Mouse (Mus musculus) lung, postnatal 4 days (tissue): ENCODE results near the gene Abhd10.
A peak's percentile ranks its signal among the peaks of the same experiment; 100 is the strongest.

Experiments
- DNase-seq, 2 experiments: peaks; one replicate each; pipeline ENCODE4 v3.0.0; 2021

The Abhd10 gene

GRCm38 (mm10) chr16:45742615-45743476, at the start of gene Abhd10:
Abhd10 (minus strand) TSS chr16:45742955.
- peak; percentile 95 to 96 for DNase-seq

DNA sequence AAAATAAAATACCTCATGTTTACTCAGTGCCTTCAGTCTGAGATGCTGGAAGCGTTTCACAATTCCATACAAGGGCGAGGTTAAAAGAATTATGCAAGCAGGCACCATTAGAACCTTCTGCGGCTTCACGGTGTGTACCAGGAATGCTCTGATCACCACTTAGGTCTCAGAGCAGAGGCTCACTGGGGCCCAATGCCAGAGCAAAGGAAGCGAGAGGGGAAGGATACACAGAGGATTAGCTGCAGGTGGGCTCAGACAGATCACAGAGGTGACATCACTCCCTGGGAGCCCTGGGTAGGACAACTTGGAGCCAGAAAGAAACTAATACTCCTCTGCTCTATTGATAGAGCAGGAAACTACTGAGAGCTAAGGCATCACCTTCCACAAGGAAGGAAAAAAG, 48.5 kb upstream of the Abhd10 start:
- peak; percentile 13 to 31 for DNase-seq

DNA sequence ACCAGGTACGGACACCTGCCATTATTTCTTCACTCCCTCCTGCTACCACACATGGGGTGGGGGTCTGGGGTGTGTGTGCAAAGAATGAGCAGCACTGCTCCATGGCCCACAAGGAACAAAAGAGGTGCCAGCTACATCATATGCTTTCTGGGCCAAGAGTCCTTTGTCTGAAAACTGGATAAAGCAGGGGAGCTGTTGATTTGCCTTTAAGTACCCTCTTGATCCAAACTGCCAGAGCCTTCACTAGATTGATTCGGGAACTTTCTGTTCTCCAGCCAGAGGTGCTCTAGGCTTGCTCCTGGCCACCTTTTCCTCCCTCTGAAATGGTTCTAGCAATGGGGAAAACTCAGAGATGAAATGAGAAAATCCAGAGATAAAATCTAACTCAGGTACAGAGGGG, 46.6 kb upstream of the Abhd10 start:
- no peak for DNase-seq

GRCm38 (mm10) chr16:45787650-45788049, 44.9 kb upstream of the Abhd10 start:
- DNase-seq = no peak

- peak in 1 of 2 experiments; percentile 17 for DNase-seq
These were observed 43.9 kb upstream of the Abhd10 start for GRCm38 (mm10) chr16:45786639-45787038.

DNA sequence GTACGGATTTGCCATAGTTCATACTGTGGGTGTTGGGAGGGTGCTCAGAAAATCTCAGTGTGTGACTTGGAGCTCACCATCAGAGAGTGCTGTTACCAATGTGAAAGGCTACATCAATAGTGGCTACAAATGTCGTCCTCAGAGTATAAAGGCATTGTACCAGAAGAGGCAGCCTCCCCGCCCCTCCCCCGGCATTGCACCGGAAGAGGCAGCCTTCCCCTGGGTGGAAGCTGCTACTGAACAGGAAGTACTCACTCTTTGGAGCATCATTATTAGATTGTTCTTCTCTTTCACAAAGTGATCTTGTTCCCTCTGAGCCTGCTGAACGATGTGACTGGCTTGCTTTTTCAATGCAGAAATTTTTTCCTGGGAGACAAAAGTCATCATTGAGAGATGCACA, 37.2 kb upstream of the Abhd10 start:
- no peak for DNase-seq

DNA sequence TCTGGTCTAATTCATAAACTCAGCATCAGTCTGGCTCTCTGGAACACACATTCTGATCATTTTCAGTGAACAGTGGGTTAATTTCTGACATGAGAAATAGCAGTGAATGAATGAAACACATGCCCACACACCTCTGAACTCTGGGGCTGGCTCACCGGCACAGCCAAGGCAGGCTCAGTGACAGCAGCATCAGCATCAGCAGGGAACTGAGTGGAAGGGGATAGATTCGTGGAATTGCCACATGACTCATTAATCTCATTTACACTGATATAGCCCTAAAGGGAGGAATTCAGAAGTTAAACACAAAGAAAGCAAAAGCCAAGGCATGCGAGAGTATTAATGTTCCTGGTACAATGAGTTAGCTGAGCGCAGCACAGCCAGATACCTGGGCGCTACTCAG, 32.1 kb upstream of the Abhd10 start:
- DNase-seq = no peak

- DNase-seq = no peak
These were observed 28.2 kb upstream of the Abhd10 start for GRCm38 (mm10) chr16:45770914-45771313.

DNA sequence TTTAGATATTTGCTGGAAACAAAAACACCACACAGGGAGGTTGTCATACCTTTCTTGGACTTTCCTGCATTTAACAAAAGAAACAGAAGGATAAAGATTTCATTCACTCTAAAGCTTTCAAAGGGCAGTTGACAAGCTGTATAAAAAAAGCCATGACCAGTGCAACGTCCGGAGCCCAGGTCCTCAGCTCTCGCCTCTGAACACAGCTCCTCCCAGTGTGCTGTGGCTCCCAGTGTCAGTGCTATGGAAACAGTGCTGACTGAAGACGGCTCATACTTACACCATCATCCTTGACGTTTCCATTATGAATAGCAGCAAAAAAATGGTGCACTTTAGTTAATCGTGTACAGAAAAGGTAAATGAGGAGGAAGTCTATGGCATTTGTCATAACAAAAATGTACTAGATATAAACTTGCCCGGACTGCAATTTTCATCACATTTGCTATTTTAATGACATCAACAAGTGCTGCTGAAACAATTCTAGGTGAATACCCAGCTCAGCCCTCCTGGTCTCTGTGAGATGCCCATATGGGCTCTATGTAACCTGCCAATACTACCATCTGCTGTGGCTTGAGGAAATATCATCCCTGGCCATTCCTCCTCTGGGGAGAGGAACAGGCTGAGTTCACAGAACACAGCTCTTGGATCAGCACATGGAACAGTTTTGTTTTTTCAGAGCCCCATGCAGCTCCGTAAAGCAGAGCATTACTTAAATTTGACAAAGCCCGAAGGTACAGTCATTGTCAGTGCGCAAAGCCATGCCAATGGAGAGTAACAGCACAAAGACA, 25.3 kb upstream of the Abhd10 start:
- no peak for DNase-seq

DNA sequence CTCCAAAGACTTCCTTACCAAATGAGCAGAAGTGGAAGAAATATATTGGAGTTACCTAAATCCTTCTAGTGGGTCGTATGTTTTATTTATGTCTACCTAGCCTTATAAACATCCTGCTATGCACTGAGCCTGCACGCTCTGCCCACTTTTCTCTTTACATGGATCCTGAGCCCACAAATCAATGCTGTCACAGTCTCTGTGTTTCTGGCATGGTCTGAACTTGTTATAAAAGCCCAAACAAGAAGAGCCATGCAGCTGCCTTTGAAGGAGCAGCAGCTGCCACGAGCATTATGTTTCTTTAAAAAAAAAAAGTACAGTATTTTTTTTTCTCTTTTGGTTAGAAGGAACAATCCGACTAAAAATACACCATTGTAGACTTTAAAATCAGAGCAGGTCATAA, 24.7 kb upstream of the Abhd10 start:
- no peak for DNase-seq

DNA sequence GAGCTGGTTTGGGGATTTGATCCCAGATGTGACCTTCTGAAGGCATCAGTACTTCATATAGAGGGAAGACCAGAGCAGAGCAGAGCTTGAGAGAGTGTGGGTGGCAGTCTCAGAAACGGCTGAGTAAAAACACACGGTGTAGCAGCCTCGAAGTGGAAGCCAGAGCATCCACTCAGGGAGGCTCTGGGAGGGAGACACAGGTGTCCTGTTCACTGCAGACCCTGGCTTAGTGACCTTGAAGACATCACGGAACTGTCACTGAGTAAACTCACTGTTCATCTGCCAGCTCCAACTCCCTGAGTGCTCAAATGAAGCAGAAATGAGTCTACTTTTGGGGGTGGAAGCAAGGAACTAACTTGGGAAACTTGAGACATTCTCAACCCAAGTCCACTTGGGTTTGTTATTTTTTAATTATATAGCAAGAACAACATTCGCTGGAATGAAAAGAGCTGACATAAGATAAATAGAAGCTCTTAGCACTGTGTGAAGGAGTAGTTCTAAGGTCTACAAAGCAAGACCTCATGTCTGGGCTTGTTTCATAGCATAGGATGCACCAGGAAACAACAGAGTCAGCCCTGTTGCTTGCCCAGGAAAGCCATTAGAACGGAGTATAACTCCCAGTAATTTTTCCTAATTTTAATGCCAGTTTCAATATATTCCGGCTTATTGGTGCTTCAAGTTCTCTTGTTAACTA, 23.2 kb upstream of the Abhd10 start:
- no peak for DNase-seq

- no peak for DNase-seq
These were observed 22.3 kb upstream of the Abhd10 start for GRCm38 (mm10) chr16:45765102-45765501.

DNA sequence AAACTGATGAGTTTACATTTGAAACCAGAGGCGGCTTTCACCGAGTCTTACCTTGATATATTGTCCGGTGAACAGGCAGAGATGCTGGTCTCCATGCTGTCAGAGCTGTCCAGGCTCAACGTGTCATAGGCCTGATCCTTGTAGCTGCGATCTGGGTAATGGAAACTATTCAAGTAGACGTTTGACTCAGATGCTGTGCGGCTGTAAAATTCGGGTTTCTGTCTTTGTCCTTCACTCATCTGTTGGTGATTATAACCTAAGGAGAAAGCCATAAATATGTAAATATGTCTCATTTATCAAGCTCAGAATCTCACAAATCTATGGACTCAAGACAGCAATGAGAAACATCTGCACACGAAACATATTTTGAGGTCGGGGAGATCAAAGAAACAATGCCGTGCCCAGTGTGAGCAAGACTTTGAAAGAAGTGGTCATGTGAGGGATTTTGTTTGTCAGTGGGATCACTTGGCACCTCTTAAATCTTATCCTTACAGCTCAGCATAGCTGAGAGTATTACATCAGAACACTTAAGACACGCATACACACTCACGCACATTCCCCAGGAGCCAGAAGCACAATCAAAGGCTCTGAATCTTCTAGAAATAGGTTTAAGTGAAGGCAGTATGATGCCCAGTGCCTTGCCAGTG, 20.2 kb upstream of the Abhd10 start:
- DNase-seq = peak; percentile 22 to 25

DNA sequence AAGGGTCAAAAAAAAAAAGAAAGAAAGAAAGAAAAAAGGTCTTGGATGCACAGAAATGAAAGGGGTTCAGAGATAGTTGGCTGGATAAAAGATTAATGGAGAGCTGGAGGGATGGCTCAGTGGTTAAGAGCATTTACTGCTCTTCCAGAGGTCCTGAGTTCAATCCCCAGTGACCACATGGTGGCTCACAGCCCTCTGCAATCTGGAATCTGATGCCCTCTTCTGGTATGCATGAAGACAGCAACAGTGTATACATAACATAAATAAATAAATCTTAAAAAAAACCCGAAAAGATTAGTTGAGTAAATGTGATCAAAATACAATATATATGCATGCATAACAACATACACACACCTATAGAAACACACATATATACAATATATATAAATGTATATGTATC, 18.7 kb upstream of the Abhd10 start:
- no peak for DNase-seq

GRCm38 (mm10) chr16:45758726-45759269, 16.0 kb upstream of the Abhd10 start:
- DNase-seq = no peak

GRCm38 (mm10) chr16:45757421-45758078, 14.8 kb upstream of the Abhd10 start:
- peak; percentile 55 to 72 for DNase-seq

DNA sequence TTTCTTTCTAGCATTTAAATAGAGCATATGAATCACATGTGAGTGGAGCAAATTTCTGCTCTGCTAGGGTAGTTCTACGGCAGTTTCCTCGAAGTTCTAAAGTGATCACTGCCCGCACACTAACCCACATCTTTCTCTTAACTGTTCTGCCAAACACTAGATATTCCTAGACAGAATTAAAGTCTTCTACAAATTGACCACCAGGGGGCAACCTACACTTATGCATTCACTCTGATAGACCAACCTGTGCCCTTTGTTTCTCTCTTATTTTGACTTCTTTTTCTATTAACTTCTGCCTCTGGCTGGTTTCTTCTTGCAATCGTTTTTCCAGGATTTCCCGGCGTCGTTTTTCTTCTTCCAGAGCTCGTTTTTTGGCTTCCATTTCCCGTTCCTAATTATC, 14.1 kb upstream of the Abhd10 start:
- DNase-seq = peak in 1 of 2 experiments; percentile 40

GRCm38 (mm10) chr16:45743591-45744144, 913 bp upstream of the Abhd10 start:
- no peak for DNase-seq

- DNase-seq = no peak
These were observed 4.9 kb downstream of the Abhd10 start for GRCm38 (mm10) chr16:45737880-45738279.

DNA sequence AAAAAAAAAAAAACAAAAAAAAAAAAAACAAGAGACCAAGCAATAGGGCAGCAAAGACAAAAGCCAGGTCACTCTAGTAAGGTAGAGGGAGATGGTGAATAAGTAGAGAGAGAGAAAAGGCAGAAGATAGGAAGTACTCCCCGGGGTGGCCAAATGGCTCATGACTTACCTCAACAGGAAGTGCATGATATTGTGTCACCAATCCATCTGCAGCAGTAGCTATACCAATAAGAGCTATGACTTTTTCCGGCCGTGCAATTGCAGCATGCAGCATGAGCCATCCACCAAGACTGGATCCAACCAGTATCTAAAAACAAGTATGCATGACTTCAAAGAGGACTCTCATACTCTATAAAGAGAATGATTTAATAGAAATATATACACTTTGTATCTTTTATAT, 6.0 kb downstream of the Abhd10 start:
- no peak for DNase-seq

- DNase-seq = no peak
These were observed 13.6 kb downstream of the Abhd10 start for GRCm38 (mm10) chr16:45729163-45729562.

- no peak for DNase-seq
These were observed 18.0 kb downstream of the Abhd10 start for GRCm38 (mm10) chr16:45724742-45725102.
